ENCODE assay signal across 8 mouse cellular contexts in genomic region chr15:37099927-37100766, GRCm38 (mm10).
DNase-seq lines count a peak whose midpoint lies in the region; ATAC-seq and TF ChIP-seq lines count a peak whose summit lies in the region.

No protein-coding gene starts in this region.

- peak overlapping the region; percentile 20 for H3K4me3 ChIP-seq in forebrain, embryonic 12.5 days (replicated peaks)
- H3K4me3 ChIP-seq in hindbrain, postnatal 0 days (ENCODE audit: low read length), result peak overlapping the region; percentile 18
- H3K4me3 ChIP-seq in small intestine, adult 2 months (ENCODE audit: low read depth, low read length), result no peak overlapping the region

- no peaks in the 10 kb centered on the region for H3K27me3 ChIP-seq in forebrain, embryonic 12.5 days
- no peaks in the 10 kb centered on the region for H3K27me3 ChIP-seq in hindbrain, postnatal 0 days (ENCODE audit: insufficient read depth, low read length)
- no peaks in the 10 kb centered on the region for H3K27me3 ChIP-seq in small intestine, adult 2 months (ENCODE audit: control insufficient read depth, insufficient read depth, low read length)

- H3K9me3 ChIP-seq in forebrain, embryonic 12.5 days, result no peaks in the 10 kb centered on the region
- H3K9me3 ChIP-seq in hindbrain, postnatal 0 days (ENCODE audit: low read length), result no peaks in the 10 kb centered on the region

- peak; percentile 79; the same call in 1 of the 2 replicates for ATAC-seq in forebrain, embryonic 12.5 days (ENCODE audit: low FRiP score)
- ATAC-seq in hindbrain, postnatal 0 days, result peak; percentile 91
- peak; percentile 93 for ATAC-seq in megakaryocyte-erythroid progenitor cell, adult 5-6 weeks (replicated peaks; ENCODE audit: low FRiP score, low TSS enrichment, poor library complexity, severe bottlenecking)

- peak overlapping the region; percentile 42 for H3K4me2 ChIP-seq in forebrain, embryonic 12.5 days
- H3K4me2 ChIP-seq in hindbrain, postnatal 0 days (ENCODE audit: low read depth, low read length), result peak overlapping the region; percentile 51

- 0 out of 2 replicates have a peak overlapping the region, but pooled peaks have one; percentile 19 for H3K27ac ChIP-seq in forebrain, embryonic 12.5 days
- peak overlapping the region; percentile 20 for H3K27ac ChIP-seq in hindbrain, postnatal 0 days
- H3K27ac ChIP-seq in small intestine, adult 2 months (ENCODE audit: insufficient read depth, low read depth, low read length), result no peak overlapping the region

- TF ChIP-seq POLR2A in small intestine, adult 2 months (IDR thresholded peaks at IDR 0.05; ENCODE audit: low read depth, low read length), result no peak

- H3K36me3 ChIP-seq in forebrain, embryonic 12.5 days (replicated peaks), result no peaks in the 10 kb centered on the region
- H3K36me3 ChIP-seq in hindbrain, postnatal 0 days (ENCODE audit: insufficient read depth, low read length), result no peaks in the 10 kb centered on the region
- H3K36me3 ChIP-seq in small intestine, adult 2 months (ENCODE audit: control insufficient read depth, insufficient read depth, low read length), result no peaks in the 10 kb centered on the region

- 51% methylated on average over 17 of the region's 17 CpGs for WGBS in forebrain, embryonic 12.5 days
- 32% methylated on average over 17 of the region's 17 CpGs for WGBS in hindbrain, postnatal 0 days
- WGBS in small intestine, adult 2 months, result 22% methylated on average over 17 of the region's 17 CpGs

- H3K4me1 ChIP-seq in forebrain, embryonic 12.5 days, result peaks cover 5% of the 10 kb centered on the region
- H3K4me1 ChIP-seq in hindbrain, postnatal 0 days (ENCODE audit: insufficient read depth, low read length), result peaks cover 4% of the 10 kb centered on the region; the same call in 1 of the 2 replicates
- H3K4me1 ChIP-seq in small intestine, adult 2 months (ENCODE audit: control insufficient read depth, insufficient read depth, insufficient read length, low read length), result peaks cover 3% of the 10 kb centered on the region; the same call in 1 of the 2 replicates

- DNase-seq in gastrocnemius, adult 18-20 months (ENCODE audit: low spot score), result peak; percentile 18
- DNase-seq in gastrocnemius, postnatal 36 days, result no peak
- DNase-seq in c-Kit-positive CD71-positive TER-119-positive erythroid progenitor cells, embryonic 14.5 days (ENCODE audit: low spot score), result peak; percentile 75
- peak; percentile 77 for DNase-seq in hindbrain, postnatal 0 days (ENCODE audit: low spot score)
- peak; percentile 56 to 73 for DNase-seq in left cerebral cortex, postnatal 14 days (ENCODE audit: low spot score in 2 of 2)

- TF ChIP-seq CTCF in hindbrain, postnatal 0 days (IDR thresholded peaks at IDR 0.05; ENCODE audit: low read depth), result peak; percentile 82
- TF ChIP-seq CTCF in small intestine, adult 2 months (IDR thresholded peaks at IDR 0.05; ENCODE audit: extremely low read depth, insufficient read length, insufficient replicate concordance, low read depth, low read length), result peak; percentile 80; the same call in 1 of the 2 replicates

- H3K9ac ChIP-seq in forebrain, embryonic 12.5 days, result no peak overlapping the region
- H3K9ac ChIP-seq in hindbrain, postnatal 0 days (replicated peaks; ENCODE audit: low read length), result no peak overlapping the region

- intact Hi-C loops in gastrocnemius, postnatal 36 days (cut with DNase I), result no loop called here
- intact Hi-C loops in left cerebral cortex, postnatal 14 days (cut with DNase I), result loop anchor here (1.0 to 10.0 kb wide), 2 partner anchors 93 to 305 kb away; partner anchors contain the start of gene Zfp706

Comparison
In these comparisons a context has a peak if more than half of its experiments do, and no peak if none do; other contexts are left out.
1. DNase-seq: peak in gastrocnemius, adult 18-20 months (single experiment), c-Kit-positive CD71-positive TER-119-positive erythroid progenitor cells, embryonic 14.5 days (single experiment), hindbrain, postnatal 0 days (single experiment) and left cerebral cortex, postnatal 14 days (2 of 2); none in gastrocnemius, postnatal 36 days (0 of 2).
2. Peak in every context shown above with its lines, with median percentiles within 50 percentile points of each other: ATAC-seq.